Mouse (Mus musculus): Measurements from ENCODE around the gene Mtfr2.

GRCm38 (mm10) chr10:20313447-20313846 is 34.1 kb upstream of the Mtfr2 start:
- TF ChIP-seq CTCF (conservative IDR thresholded peaks at IDR 0.05; ENCODE audit: insufficient read depth, insufficient read length, low read depth, low read length) (no peak), POLR2A (IDR thresholded peaks at IDR 0.05; ENCODE audit: low read depth, low read length) (no peak)

Data from kidney, adult 2 months (tissue).